Mouse (Mus musculus) natural killer cell, adult 2 months (primary cell): ENCODE measurements around the gene Sstr3.

Experiments used
- DNase-seq, 2 experiments: peaks; one replicate each; pipeline ENCODE4 v3.0.0; 2022; ENCODE audit warnings: low spot score in 2 of 2

The Sstr3 gene

GRCm38 (mm10) chr15:78530671-78531450 is 13.6 kb downstream of the Sstr3 start, which contains the start of gene C1qtnf6:
C1qtnf6 (minus strand) TSS chr15:78531416.
- DNase-seq = no peak

GRCm38 (mm10) chr15:78530141-78530540 is 14.3 kb downstream of the Sstr3 start:
- DNase-seq = no peak

- DNase-seq = no peak
Observed at GRCm38 (mm10) chr15:78529428-78529990, 15.0 kb downstream of the Sstr3 start.

- DNase-seq = peak; percentile 63 to 73
Observed at GRCm38 (mm10) chr15:78528726-78529411, 15.6 kb downstream of the Sstr3 start.

- peak; percentile 78 to 86 for DNase-seq
Observed at GRCm38 (mm10) chr15:78527973-78528372, 16.5 kb downstream of the Sstr3 start.

GRCm38 (mm10) chr15:78524163-78524562 is 20.3 kb downstream of the Sstr3 start:
- no peak for DNase-seq

- DNase-seq = peak in 1 of 2 experiments; percentile 52
Observed at GRCm38 (mm10) chr15:78521892-78522291, 22.6 kb downstream of the Sstr3 start.

GRCm38 (mm10) chr15:78521331-78521730 is 23.2 kb downstream of the Sstr3 start:
- no peak for DNase-seq

- DNase-seq = no peak
Observed at GRCm38 (mm10) chr15:78520112-78520715, 24.3 kb downstream of the Sstr3 start.

GRCm38 (mm10) chr15:78518221-78518620 is 26.3 kb downstream of the Sstr3 start:
- DNase-seq = peak; percentile 67 to 80

GRCm38 (mm10) chr15:78515759-78516158 is 28.7 kb downstream of the Sstr3 start:
- peak in 1 of 2 experiments; percentile 52 for DNase-seq

- peak; percentile 79 to 80 for DNase-seq
Observed at GRCm38 (mm10) chr15:78514393-78515146, 29.9 kb downstream of the Sstr3 start.

GRCm38 (mm10) chr15:78513019-78513418 is 31.5 kb downstream of the Sstr3 start:
- peak in 1 of 2 experiments; percentile 28 for DNase-seq

GRCm38 (mm10) chr15:78511951-78512350 is 32.5 kb downstream of the Sstr3 start:
- DNase-seq = peak; percentile 77 to 89

GRCm38 (mm10) chr15:78510736-78511135 is 33.7 kb downstream of the Sstr3 start:
- peak; percentile 49 to 69 for DNase-seq

- DNase-seq = peak; percentile 54 to 75
Observed at GRCm38 (mm10) chr15:78510121-78510576, 34.3 kb downstream of the Sstr3 start.

GRCm38 (mm10) chr15:78509297-78509899 is 35.1 kb downstream of the Sstr3 start:
- no peak for DNase-seq

- DNase-seq = no peak
Observed at GRCm38 (mm10) chr15:78508443-78508842, 36.0 kb downstream of the Sstr3 start.

- DNase-seq = no peak
Observed at GRCm38 (mm10) chr15:78505541-78505940, 38.9 kb downstream of the Sstr3 start.

- no peak for DNase-seq
Observed at GRCm38 (mm10) chr15:78504816-78505215, 39.7 kb downstream of the Sstr3 start.

- DNase-seq = no peak
Observed at GRCm38 (mm10) chr15:78504013-78504412, 40.5 kb downstream of the Sstr3 start.
